Mouse (Mus musculus): Measurements from ENCODE around the gene Hist1h2be.
"Not testable (repeated sequence)": the region's sequence is repeated elsewhere in the genome, so short reads cannot be mapped to it uniquely, and the experiment has no call there.

The Hist1h2be gene

GRCm38 (mm10) chr13:23573034-23573897 is 47.7 kb downstream of the Hist1h2be start:
- DNase-seq (ENCODE audit: low spot score) = peak; percentile 33

- DNase-seq (ENCODE audit: low spot score) = no peak
Observed at GRCm38 (mm10) chr13:23572218-23573033, 48.5 kb downstream of the Hist1h2be start.

- DNase-seq (ENCODE audit: low spot score) = peak; percentile 62
Observed at GRCm38 (mm10) chr13:23571504-23572217, 49.3 kb downstream of the Hist1h2be start.

GRCm38 (mm10) chr13:23571022-23571503 is 49.9 kb downstream of the Hist1h2be start, which contains the start of the genes Hist1h2ae and Hist1h2bg:
Gene Hist1h2ae (minus strand): TSS chr13:23571220.
Gene Hist1h2bg (plus strand): TSS chr13:23571396.
- DNase-seq (ENCODE audit: low spot score) = peak; percentile 94

- DNase-seq (ENCODE audit: low spot score) = peak; percentile 49
Observed at GRCm38 (mm10) chr13:23570261-23571021, 50.5 kb downstream of the Hist1h2be start.

GRCm38 (mm10) chr13:23564482-23564881 is 56.4 kb downstream of the Hist1h2be start:
- DNase-seq (ENCODE audit: low spot score) = no peak

GRCm38 (mm10) chr13:23562699-23563462 is 58.0 kb downstream of the Hist1h2be start:
- DNase-seq (ENCODE audit: low spot score) = peak; percentile 74

GRCm38 (mm10) chr13:23561883-23562659 is 58.9 kb downstream of the Hist1h2be start, which contains the start of gene Hist1h3e:
Gene Hist1h3e (minus strand): TSS chr13:23562369.
- peak; percentile 98 for DNase-seq (ENCODE audit: low spot score)

- not testable (repeated sequence) for DNase-seq (ENCODE audit: low spot score)
Observed at GRCm38 (mm10) chr13:23561531-23561882, 59.4 kb downstream of the Hist1h2be start.

- DNase-seq (ENCODE audit: low spot score) = peak; percentile 53
Observed at GRCm38 (mm10) chr13:23560699-23561098, 60.2 kb downstream of the Hist1h2be start.

- no peak for DNase-seq (ENCODE audit: low spot score)
Observed at GRCm38 (mm10) chr13:23556906-23557305, 64.0 kb downstream of the Hist1h2be start.

GRCm38 (mm10) chr13:23555839-23556416 is 65.0 kb downstream of the Hist1h2be start:
- peak; percentile 91 for DNase-seq (ENCODE audit: low spot score)

GRCm38 (mm10) chr13:23554925-23555838 is 65.7 kb downstream of the Hist1h2be start:
- peak; percentile 95 for DNase-seq (ENCODE audit: low spot score)

GRCm38 (mm10) chr13:23554393-23554792 is 66.5 kb downstream of the Hist1h2be start:
- peak; percentile 38 for DNase-seq (ENCODE audit: low spot score)

- DNase-seq (ENCODE audit: low spot score) = no peak
Observed at GRCm38 (mm10) chr13:23552962-23553361, 68.0 kb downstream of the Hist1h2be start, which contains the start of gene Hist1h1d. Gene Hist1h1d (plus strand): TSS chr13:23553262.

- DNase-seq (ENCODE audit: low spot score) = no peak
Observed at GRCm38 (mm10) chr13:23551931-23552914, 68.7 kb downstream of the Hist1h2be start.

Measured in yolk sac, embryonic 10.5 days (tissue).